Mouse (Mus musculus): ENCODE results near the gene Gm15517. TPM values are rescaled to one million over a fixed set of nuclear protein-coding genes. Genes with fewer than 3 reads are reported as not detected.

Gm15517 gene
- polyA plus RNA-seq, 1 experiment, result not detected

- H3K27me3 ChIP-seq (ENCODE audit: control insufficient read depth), result peaks cover 35% of the 10 kb centered on the region
- H3K9me3 ChIP-seq (ENCODE audit: control insufficient read depth, low read length), result peaks cover 2% of the 10 kb centered on the region; the same call in 1 of the 2 replicates
- peaks cover 24% of the 10 kb centered on the region for H3K4me1 ChIP-seq (ENCODE audit: control insufficient read depth)
- TF ChIP-seq TAL1 (IDR thresholded peaks at IDR 0.05; ENCODE audit: low read length) (no peak), GATA1 (IDR thresholded peaks at IDR 0.05; ENCODE audit: low read length) (no peak)
- H3K36me3 ChIP-seq (ENCODE audit: control insufficient read depth), result no peaks in the 10 kb centered on the region
- peak overlapping the region; percentile 67 for H3K4me3 ChIP-seq (replicated peaks)
Observed at GRCm38 (mm10) chr7:44304463-44304774, 43.2 kb downstream of the Gm15517 start.

DNA sequence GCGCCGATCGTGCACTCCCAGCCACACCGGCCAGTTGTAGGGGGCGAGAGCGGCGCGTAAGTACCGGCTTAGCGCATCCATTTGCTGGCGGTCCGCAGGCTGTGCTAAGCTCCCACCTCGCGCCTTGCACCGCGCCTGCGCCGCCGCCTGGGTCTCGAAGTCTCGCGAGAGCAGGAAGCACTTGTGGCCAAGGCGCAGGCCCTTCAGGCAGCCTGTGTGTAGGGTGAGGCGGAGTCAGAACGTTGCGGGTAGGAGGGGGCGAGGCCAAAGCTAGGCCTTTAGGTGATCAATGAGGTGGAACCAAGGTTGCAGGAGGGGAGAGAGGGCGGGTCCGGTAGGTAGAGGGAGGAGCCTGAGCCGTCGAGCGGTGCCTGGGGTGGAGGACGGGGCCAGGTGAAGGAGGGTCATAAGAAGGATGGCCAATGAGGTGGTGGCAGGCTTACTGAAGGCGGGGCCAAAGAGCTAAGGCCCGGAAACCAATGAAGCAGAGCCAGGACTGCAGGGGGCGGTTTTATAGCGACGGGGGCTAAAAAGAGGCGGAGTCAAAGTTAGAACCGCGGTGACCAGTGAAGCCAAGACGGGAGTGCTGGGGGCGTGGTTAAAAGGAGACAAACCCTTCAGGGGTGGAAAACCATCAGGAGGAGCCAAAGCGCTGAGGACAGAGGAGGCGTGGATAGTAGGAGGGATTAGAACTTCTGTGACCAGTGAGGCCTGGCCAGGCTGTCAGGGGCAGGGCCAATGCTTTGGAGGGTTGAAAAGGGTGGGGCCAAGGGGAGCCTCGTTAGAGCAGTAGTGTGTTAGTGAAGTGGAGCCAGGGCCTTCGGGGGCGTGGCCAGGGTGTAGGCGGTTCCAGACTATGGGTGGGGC, 43.8 kb downstream of the Gm15517 start:
- Histone ChIP-seq H3K27me3 (ENCODE audit: control insufficient read depth) (peaks cover 41% of the 10 kb centered on the region), H3K9me3 (ENCODE audit: control insufficient read depth, low read length) (peaks cover 2% of the 10 kb centered on the region; the same call in 1 of the 2 replicates)
- TF ChIP-seq GATA1 (IDR thresholded peaks at IDR 0.05; ENCODE audit: low read length) (no peak), TAL1 (IDR thresholded peaks at IDR 0.05; ENCODE audit: low read length) (no peak)

DNA sequence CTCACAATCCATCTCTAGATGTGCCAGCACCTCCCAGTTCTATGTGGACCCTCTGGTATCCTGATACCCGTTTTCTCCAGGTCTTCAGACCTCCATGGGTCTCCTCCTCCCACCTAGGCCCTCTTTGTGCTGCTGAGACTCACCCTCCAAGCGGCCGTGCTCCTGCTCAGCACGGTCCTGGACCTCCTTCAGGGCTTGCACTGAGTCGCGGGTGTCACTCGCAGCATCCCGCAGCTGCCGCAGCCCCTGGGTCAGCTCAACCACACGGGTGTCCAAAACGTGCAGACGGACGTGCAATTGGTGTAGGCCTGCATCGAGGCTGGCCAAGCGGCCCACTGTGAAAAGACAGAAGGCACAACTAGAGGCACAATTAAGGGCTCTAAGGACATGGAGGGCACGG, 44.4 kb downstream of the Gm15517 start:
- Histone ChIP-seq H3K27me3 (ENCODE audit: control insufficient read depth) (peaks cover 46% of the 10 kb centered on the region), H3K4me3 (replicated peaks) (no peak overlapping the region)

More for the DNA sequence above, 43.8 kb downstream of the Gm15517 start:
- peak overlapping the region; percentile 67 for H3K4me3 ChIP-seq (replicated peaks)
- no peaks in the 10 kb centered on the region for H3K36me3 ChIP-seq (ENCODE audit: control insufficient read depth)
- H3K4me1 ChIP-seq (ENCODE audit: control insufficient read depth), result peaks cover 24% of the 10 kb centered on the region

GRCm38 (mm10) chr7:44306516-44307240, 45.4 kb downstream of the Gm15517 start, which contains the start of gene Clec11a:
TSS of gene Clec11a (minus strand) at chr7:44306902.
- Histone ChIP-seq H3K4me1 (ENCODE audit: control insufficient read depth) (peaks cover 24% of the 10 kb centered on the region), H3K27me3 (ENCODE audit: control insufficient read depth) (peaks cover 54% of the 10 kb centered on the region), H3K4me3 (replicated peaks) (no peak within 1 kb of the TSS), H3K36me3 (ENCODE audit: control insufficient read depth) (no peaks in the 10 kb centered on the region), H3K9me3 (ENCODE audit: control insufficient read depth, low read length) (peaks cover 2% of the 10 kb centered on the region; the same call in 1 of the 2 replicates)
- TF ChIP-seq TAL1 (IDR thresholded peaks at IDR 0.05; ENCODE audit: low read length) (no peak), GATA1 (IDR thresholded peaks at IDR 0.05; ENCODE audit: low read length) (no peak)

More for the DNA sequence above, 44.4 kb downstream of the Gm15517 start:
- TF ChIP-seq GATA1 (IDR thresholded peaks at IDR 0.05; ENCODE audit: low read length), result no peak
- TF ChIP-seq TAL1 (IDR thresholded peaks at IDR 0.05; ENCODE audit: low read length), result no peak
- Histone ChIP-seq H3K36me3 (ENCODE audit: control insufficient read depth) (no peaks in the 10 kb centered on the region), H3K4me1 (ENCODE audit: control insufficient read depth) (peaks cover 24% of the 10 kb centered on the region), H3K9me3 (ENCODE audit: control insufficient read depth, low read length) (peaks cover 2% of the 10 kb centered on the region; the same call in 1 of the 2 replicates)

- H3K9me3 ChIP-seq (ENCODE audit: control insufficient read depth, low read length), result peaks cover 2% of the 10 kb centered on the region; the same call in 1 of the 2 replicates
- peaks cover 24% of the 10 kb centered on the region for H3K4me1 ChIP-seq (ENCODE audit: control insufficient read depth)
- no peaks in the 10 kb centered on the region for H3K36me3 ChIP-seq (ENCODE audit: control insufficient read depth)
- H3K4me3 ChIP-seq (replicated peaks), result no peak overlapping the region
- no peak for TF ChIP-seq GATA1 (IDR thresholded peaks at IDR 0.05; ENCODE audit: low read length)
- H3K27me3 ChIP-seq (ENCODE audit: control insufficient read depth), result peaks cover 62% of the 10 kb centered on the region
Observed at GRCm38 (mm10) chr7:44307261-44308020, 46.2 kb downstream of the Gm15517 start.

- Histone ChIP-seq H3K27me3 (ENCODE audit: control insufficient read depth) (peaks cover 73% of the 10 kb centered on the region), H3K4me3 (replicated peaks) (no peak within 1 kb of the TSS)
- TF ChIP-seq TAL1 (IDR thresholded peaks at IDR 0.05; ENCODE audit: low read length) (no peak), GATA1 (IDR thresholded peaks at IDR 0.05; ENCODE audit: low read length) (no peak)
Observed at GRCm38 (mm10) chr7:44309475-44310284, 48.4 kb downstream of the Gm15517 start, which contains the start of gene Shank1. TSS of gene Shank1 (plus strand) at chr7:44310253.

GRCm38 (mm10) chr7:44310285-44310877, 49.1 kb downstream of the Gm15517 start:
- peaks cover under 1% of the 10 kb centered on the region; the same call in 1 of the 2 replicates for H3K9me3 ChIP-seq (ENCODE audit: control insufficient read depth, low read length)
- peaks cover 7% of the 10 kb centered on the region for H3K4me1 ChIP-seq (ENCODE audit: control insufficient read depth)
- no peak overlapping the region for H3K4me3 ChIP-seq (replicated peaks)
- H3K36me3 ChIP-seq (ENCODE audit: control insufficient read depth), result no peaks in the 10 kb centered on the region
- H3K27me3 ChIP-seq (ENCODE audit: control insufficient read depth), result peaks cover 73% of the 10 kb centered on the region
- TF ChIP-seq GATA1 (IDR thresholded peaks at IDR 0.05; ENCODE audit: low read length), result no peak
- TF ChIP-seq TAL1 (IDR thresholded peaks at IDR 0.05; ENCODE audit: low read length), result no peak

More at GRCm38 (mm10) chr7:44309475-44310284, 48.4 kb downstream of the Gm15517 start, which contains the start of gene Shank1:
- Histone ChIP-seq H3K9me3 (ENCODE audit: control insufficient read depth, low read length) (peaks cover 2% of the 10 kb centered on the region; the same call in 1 of the 2 replicates), H3K4me1 (ENCODE audit: control insufficient read depth) (peaks cover 14% of the 10 kb centered on the region), H3K36me3 (ENCODE audit: control insufficient read depth) (no peaks in the 10 kb centered on the region)
